Mouse (Mus musculus) cerebellum, adult 2 months (tissue): Measurements from ENCODE around the gene Cfap77.

Experiments
- CTCF ChIP-seq: fragments of 200-500 bp; IDR thresholded peaks from 2 replicates; pipeline ENCODE4 v1.5.1; 2011; ENCODE audit warnings: low read depth, mild to moderate bottlenecking, control low read depth, low read length, moderate library complexity, borderline replicate concordance; ENCODE audit not compliant: insufficient read depth
- POLR2A ChIP-seq: fragments of 200-500 bp; IDR thresholded peaks from 2 replicates; pipeline ENCODE4 v1.6.1; 2011; ENCODE audit warnings: low read length, control low read depth, borderline replicate concordance; ENCODE audit not compliant: insufficient read depth

- TF ChIP-seq CTCF (no peak), POLR2A (no peak)
Observed at GRCm38 (mm10) chr2:29030048-29030734, 24.7 kb downstream of the Cfap77 start.
